Mouse (Mus musculus): ENCODE results near the gene Gstp1.
"Not testable (repeated sequence)": the region's sequence is repeated elsewhere in the genome, so short reads cannot be mapped to it uniquely, and the experiment has no call there.

- TF ChIP-seq POLR2A (IDR thresholded peaks at IDR 0.05; ENCODE audit: low read depth, low read length); CTCF (conservative IDR thresholded peaks at IDR 0.05; ENCODE audit: insufficient read depth, insufficient read length, low read depth, low read length): not testable (repeated sequence)
These were observed 3.7 kb upstream of the Gstp1 start for GRCm38 (mm10) chr19:4041500-4041899.

Measured in kidney, adult 2 months (tissue).